Mouse (Mus musculus) T-cell, adult 2 months (primary cell): ENCODE measurements around the gene Ctcfl.

ENCODE experiments used
- DNase-seq: peaks from one replicate; pipeline ENCODE4 v3.0.0; 2022; ENCODE audit warnings: low spot score

The Ctcfl gene

DNA sequence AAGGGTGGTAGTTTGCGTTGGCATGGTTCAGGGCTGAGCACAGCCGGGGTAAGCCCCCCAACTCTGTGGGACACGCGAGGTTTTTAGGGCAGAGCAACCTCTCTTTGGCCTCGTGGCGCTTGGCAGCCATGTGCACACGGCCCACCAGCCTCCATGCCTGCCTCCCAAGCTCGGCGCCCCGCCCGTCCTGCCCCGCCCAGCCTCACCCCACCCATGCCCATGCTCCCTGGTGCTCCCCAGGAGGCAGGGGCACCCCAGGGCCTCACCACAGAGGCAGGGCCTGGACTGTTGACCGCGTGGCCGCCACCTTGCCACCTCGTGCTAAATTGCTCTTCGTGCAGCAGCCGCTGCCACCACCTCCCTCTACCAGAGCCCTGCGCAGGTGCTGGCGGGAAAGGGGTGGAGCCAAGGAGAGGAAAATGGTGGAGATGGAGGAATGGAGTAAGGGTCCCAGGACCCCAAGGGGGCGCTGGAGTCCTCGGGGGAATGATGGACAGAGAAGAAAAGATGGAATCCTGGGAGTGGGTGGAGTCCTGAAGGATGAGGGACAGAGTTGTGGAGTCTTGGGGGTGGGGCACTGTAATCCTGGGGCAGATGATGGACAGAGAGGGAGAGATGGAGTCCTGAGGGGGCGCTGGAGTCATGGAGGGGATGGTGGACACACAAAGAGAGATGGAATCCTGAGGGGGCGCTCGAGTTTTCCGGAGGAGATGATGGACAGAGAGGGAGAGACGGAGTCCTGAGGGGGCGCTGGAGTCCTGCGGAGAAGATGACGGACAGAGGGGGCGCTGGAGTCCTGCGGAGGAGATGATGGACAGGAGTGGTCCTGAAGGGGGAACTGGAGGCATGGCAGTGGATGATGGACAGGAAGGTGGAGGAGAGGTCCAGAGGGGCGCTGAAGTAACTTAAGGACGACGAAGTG, at the start of gene Ctcfl:
TSS of gene Ctcfl (minus strand) at position 503 of the 922 bp plus-strand sequence.
- DNase-seq: no peak

DNA sequence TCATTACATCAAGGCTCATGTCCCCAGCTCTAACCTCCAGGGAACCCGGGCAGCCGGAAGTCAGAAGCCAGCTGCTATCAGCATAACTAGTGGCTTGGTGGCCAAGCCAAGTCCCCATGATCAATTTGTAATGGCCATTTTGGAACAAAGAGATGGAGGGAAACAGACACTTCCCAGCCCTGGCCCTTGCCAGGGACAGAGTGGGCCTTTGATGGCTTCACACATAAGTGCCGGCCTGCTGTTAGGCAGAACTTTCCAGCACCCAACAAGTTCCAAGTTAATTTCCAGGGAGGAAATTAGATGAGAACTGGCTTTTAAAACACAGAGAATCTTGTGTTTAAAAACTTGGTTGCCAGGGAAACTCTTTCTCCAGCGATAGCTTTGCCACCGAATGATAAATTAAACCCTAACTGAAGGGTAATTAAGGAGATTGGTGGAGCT, 49.1 kb upstream of the Ctcfl start:
- DNase-seq: no peak

DNA sequence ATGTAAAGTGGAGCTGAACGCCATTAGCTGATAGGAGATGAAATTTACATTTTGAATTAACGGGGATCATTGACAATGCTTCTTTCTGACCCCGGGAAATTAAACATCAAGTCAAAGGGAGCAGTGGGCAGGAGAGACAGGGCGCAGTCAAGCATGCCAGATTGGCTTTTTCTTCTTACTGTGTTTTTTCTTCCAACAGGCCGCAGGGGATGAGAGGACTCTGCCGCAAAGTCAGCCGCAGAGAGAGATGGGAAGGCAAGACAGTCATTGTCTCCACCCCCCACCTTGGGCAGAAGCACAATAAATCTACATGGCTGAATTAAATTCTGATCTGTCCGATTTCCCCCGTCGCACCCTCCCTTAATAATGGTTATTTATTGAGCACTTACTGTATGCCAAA, 46.0 kb upstream of the Ctcfl start:
- no peak for DNase-seq

DNA sequence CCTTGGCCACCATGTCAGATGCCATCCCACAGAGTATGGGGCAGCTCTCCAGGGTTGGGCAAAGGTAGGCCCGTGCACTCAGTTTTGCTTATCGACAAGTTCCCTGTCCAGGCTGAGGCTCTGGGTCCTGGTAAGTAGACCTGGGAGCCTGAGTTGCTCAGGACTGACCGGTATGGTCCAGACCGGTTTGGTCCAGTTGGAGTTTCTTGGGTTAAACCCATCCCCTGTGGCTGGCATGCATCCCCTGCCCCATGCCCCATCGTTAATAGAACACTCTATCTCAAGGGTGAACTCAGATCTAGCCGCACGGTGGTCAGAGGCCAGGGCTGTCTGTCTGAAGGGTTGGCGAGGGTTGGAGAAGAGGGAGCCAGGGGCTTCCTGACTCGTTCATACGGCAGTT, 45.6 kb upstream of the Ctcfl start:
- DNase-seq: no peak

DNA sequence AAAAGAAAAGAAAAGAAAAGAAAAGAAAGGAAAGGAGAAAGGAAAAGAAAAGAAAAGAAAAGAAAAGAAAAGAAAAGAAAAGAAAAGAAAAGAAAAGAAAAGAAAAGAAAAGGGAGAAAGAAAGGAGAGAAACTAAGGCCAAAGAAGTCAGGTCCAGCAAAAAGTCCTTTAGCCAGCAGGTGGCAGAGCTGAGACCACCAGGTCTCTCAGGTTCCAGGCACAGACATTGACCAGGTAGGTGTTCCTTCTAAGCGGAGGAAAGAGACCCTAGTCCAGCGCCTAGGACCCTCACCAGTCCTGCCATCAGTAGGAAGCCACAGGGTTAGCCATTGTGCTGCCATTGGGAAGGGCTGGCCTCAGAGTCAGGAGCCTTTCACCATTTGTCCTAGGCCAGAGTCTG, 45.0 kb upstream of the Ctcfl start:
- no peak for DNase-seq

DNA sequence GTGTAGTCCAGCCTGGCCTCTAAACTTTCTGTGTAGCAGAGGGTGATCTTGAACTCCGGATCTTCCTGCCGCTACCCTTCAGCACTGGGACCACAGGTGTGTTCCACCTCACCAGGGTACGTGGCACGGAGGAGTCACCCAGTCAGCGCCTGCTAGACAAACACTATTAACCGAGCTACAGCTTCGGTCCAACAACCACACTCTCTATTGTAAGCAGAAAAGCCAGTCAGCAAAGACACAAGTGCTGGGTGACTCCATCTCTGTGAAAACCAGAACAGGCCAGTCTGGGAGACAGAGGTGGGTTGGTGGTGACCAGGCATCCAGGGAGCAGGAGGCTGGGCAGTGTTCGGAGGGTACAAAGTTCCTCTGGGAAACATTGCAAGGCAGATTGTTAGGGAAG, 44.1 kb upstream of the Ctcfl start:
- DNase-seq: no peak

DNA sequence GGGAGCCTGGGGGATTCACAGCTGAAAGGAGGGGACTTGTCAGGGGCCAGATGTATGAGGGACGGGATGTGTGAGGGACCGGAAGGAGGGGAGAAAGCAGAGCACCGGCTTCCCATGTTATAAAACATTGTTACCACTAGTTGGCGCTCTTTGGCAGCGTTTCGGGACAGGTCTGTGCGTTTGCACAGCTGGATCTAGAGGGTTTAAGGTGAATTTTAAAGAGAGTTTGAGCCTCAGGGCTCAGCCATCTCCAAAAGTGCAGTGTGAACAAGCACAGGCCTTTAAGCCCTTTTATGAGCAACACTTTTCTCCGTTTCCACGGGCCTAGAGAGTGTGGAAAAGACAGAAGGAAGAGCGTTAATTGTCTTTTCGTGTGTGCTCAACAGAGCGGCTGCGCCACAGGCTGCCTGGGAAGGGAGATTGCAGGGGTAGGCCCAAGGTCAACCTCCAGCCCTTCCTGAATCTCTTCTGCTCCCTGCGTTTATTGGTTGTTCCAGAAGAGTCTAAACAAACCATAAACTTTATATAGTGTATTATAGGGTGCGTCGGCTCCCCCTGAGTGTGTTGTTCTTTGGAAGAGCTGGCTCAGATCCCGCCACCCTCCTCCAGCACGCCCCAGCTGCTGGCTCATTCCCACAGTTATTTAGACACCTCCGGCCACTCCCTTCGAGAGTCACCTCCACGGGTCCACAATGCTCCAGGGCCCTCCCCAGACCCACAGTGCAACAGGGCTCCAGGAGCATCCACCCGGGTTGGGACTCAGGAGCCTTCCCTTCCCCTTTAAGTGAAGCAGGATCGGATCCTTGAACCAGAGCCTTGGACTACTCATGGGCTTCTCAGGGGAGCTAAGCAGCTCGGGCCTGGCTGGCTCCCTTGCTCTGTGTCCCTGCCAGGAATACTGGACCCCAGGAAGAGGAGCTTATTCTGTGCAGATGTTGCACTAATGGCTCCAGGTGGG, 40.3 kb upstream of the Ctcfl start:
- peak; percentile 59 for DNase-seq

DNA sequence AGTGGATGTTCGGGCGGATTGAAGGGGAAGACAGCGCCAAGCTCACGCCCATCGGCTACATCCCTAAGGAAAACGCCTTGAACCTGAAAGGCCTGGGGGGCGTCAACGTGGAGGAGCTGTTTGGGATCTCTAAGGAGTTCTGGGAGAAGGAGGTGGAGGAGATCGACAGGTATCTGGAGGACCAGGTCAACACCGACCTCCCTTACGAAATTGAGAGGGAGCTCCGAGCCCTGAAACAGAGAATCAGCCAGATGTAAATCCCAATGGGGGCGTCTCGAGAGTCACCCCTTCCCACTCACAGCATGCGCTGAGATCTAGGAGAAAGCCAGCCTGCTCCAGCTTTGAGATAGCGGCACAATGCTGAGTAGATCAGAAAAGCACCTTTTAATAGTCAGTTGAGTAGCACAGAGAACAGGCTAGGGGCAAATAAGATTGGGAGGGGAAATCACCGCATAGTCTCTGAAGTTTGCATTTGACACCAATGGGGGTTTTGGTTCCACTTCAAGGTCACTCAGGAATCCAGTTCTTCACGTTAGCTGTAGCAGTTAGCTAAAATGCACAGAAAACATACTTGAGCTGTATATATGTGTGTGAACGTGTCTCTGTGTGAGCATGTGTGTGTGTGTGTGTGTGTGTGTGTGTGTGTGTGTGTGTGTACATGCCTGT, 39.2 kb upstream of the Ctcfl start:
- DNase-seq: no peak

DNA sequence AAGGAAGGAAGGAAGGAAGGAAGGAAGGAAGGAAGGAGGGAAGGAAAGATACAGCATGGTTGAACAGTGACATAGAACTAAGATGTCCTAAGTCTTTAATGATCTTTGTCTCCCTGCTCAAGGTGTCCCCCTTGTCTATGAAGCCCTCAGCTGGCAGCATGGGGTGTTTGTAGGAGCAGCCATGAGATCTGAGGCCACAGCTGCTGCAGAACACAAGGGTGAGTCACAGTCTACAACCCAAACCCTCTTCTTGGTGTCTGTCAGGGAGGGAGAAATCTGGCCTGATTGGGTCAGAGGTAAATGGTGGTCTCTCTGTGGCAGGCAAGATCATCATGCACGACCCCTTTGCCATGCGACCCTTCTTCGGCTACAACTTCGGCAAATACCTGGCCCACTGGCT, 38.5 kb upstream of the Ctcfl start:
- no peak for DNase-seq

DNA sequence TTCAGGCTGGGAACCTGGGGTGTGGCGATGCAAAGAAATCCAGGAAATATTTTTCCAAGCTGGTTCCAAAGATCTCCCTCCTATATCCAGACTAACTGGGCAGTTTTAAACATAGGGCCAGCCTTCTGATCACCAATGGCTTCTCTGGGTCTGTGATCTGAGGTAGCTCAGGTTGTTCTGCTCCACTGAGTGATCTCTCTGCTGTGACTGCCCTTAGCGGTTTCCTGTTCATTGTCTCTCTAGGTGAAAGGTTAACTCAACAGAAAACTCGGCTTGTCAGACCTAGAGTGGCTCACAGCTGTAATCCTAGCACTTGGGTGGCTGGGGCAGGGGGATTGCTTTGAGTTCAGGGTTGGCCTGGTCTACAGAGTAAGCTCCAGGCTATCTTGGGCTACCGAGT, 38.1 kb upstream of the Ctcfl start:
- no peak for DNase-seq

DNA sequence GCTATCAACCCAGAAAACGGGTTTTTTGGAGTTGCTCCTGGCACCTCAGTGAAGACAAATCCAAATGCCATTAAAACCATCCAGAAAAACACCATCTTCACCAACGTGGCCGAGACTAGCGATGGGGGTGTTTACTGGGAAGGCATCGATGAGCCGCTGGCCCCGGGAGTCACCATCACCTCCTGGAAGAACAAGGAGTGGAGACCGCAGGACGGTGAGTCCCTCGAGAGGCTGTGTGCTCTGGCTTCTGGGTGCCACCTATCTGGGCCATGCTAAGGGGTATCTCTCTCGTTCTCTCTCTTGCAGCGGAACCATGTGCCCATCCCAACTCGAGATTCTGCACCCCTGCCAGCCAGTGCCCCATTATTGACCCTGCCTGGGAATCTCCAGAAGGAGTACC, 37.6 kb upstream of the Ctcfl start:
- no peak for DNase-seq

DNA sequence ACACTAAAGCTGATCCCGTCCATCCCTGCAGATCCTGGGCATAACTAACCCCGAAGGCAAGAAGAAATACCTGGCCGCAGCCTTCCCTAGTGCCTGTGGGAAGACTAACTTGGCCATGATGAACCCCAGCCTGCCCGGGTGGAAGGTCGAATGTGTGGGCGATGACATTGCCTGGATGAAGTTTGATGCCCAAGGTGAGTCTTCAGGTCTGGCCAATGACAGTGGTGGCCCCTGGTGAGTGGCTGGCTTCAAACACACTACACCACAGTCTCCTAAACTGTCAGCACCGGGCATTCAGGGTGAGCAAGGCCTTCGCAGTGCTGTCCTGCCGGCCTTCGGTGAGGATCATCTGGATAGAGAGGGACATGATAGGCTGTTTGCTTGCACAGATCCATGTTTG, 36.6 kb upstream of the Ctcfl start:
- no peak for DNase-seq

DNA sequence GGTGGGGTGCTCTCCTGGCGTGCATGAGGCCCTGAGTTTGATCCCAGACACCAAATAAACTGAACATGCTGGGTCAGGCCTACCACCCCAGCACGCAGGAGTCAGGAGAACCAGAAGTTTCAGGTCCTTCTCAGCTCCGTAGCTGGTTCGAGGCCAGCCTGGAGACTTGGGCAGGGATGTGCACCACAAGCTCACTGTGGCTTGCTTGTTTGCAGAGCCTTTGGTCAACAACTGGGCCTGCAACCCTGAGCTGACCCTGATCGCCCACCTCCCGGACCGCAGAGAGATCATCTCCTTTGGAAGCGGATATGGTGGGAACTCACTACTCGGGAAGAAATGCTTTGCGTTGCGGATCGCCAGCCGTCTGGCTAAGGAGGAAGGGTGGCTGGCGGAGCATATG, 35.6 kb upstream of the Ctcfl start:
- DNase-seq: no peak

DNA sequence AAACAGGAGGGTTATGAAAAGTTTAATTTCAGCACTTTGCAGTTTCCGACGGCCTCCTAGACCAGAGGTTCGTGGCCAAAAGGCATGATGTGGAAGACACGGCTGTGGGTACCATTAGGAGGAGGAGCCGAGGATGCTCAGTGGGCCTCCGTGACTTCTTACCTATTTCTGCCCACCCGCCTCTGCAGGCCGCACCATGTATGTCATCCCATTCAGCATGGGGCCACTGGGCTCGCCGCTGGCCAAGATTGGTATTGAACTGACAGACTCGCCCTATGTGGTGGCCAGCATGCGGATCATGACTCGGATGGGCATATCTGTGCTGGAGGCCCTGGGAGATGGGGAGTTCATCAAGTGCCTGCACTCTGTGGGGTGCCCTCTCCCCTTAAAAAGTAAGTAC, 35.2 kb upstream of the Ctcfl start:
- no peak for DNase-seq

DNA sequence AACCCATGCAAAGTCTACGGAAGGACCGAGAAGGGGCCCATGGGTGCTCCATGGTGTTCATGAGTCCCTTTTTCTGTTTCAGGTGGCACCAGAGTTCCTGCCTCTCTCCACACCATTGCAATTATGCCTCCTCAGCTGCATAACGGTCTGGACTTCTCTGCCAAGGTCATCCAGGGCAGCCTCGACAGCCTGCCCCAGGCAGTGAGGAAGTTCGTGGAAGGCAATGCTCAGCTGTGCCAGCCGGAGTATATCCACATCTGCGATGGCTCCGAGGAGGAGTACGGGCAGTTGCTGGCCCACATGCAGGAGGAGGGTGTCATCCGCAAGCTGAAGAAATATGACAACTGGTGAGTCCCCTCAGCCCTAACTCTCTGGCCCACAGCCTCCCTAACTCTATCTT, 33.9 kb upstream of the Ctcfl start:
- no peak for DNase-seq

DNA sequence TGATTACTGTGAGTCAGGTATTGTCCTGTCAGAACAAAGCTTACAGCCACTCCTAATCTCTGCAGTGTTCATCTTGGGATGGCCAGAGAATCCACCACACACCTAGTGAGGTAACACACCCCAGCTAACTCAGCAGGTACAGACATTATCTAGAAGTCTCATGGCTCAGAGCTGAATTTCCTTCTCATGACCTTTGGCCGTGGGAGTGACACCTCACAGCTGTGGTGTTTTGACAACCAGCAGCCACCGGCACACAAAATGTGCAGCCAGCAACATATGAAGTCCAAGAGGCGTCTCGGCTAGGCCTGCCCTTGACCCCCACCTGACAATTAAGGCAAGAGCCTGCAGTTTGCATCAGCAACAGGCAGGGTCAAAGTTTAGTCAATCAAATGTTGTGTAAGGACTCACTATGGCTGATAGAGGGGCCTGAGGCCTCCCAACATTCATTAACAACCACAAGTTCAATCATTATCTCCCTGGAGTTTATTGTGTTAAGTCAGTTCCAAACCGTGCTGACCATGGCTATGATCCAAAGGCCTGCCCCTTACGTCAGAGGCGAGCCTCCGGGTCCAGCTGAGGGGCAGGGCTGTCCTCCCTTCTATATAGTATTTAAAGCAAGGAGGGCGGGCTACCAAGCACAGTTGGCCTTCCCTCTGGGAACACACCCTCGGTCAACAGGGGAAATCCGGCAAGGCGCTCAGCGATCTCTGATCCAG, 33.3 kb upstream of the Ctcfl start, which contains the start of gene Pck1:
TSS of gene Pck1 (plus strand) at position 613 of the 716 bp plus-strand sequence.
- DNase-seq: no peak

DNA sequence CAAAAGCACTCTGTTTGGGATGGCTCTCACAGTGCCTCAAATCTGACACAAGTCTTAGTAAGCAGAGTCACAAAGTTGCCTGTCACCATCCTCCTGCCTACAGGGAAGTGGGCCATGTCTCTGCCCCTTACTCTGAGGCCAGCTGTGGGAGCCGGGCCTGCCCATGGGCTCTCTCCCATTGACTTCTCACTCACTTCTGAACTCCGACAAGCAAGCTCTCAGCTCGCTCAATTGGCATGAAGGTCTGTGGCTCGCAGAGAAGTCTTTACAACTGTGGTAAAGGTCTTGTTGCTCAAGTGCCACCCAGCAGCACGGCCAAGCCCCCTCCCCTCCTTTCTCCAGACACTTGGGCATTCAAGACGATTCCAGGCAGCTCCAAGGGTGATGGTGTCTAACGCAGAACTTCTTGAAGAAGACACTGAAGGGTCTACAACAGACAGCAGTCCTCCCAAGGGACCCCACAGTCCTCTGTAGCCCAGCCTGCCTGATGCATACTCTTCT, 32.5 kb upstream of the Ctcfl start:
- no peak for DNase-seq

DNA sequence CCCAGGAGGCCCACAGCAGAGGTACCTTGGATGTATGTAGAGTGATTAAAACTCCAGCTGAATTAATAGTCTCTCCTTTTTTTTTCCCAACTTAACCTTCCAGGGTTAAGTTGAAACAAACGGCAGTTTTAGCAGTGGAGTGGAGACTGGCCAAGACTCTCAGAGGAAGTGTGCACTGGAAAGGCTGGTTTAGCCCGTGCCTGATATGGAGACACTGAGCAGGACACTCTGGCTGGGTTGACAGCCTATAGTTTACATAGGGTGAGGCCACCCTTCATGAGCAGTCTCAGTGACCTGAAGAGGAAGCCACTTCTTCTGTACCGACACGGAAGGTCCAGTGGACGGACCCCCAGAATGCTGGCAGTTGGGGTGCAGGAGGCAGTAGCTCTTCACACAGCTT, 32.0 kb upstream of the Ctcfl start:
- DNase-seq: no peak

DNA sequence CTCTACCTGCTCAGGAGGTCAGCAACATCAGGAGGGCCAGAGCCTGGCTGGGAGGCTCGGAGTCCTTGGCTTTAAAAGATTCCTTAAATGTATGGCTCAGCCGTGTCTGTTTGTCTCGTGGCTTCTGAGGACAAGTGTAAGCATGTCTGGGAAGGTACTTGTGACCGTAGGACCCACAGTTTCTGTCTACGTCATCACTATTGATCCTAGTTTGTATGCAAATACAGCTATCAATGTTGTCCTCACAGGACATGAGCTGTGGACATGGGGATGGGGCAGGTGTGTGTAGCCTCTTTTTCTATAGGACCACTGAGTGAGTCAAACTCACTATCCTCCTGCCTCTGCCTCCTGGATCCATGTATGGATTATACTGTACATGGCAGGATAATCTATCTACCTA, 28.7 kb upstream of the Ctcfl start:
- DNase-seq: no peak

DNA sequence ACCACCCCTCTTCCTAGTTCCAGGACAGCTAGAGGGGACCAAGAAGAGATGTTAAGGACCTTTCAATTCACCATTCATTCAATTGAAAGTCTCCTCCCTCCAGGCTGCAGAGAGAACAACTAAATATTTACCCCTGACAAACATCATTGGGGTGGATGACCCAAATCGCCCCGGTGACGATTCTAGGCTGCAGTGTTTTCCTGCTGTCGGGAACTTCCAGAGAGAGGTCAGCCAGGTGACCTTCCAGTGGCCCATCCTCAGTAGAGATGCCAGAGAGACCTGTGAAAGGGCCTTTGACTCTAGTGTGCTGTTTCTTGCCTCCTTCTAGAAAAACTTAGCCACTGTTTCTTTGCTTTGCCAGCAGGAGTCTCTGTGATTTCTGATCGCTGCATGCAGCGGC, 27.4 kb upstream of the Ctcfl start:
- no peak for DNase-seq

DNA sequence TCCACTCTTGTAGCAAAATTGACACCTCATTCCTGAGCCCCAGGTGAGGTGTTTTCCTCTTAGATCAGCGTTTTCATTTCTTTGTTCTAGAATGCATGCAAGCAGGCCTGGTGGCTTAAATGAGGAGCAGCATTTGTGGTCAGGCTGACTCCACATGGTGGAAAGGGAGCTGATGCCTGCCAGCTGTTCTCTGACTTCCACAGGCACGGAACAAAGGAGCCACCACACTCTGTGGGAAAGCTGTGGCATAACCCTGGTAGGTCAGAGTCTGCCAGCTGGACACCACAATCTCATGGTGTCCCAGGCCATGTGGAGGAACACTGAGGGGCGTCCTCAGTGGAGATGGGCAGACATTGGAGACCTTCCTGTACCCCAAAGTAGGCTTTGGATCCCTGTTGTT, 26.5 kb upstream of the Ctcfl start:
- no peak for DNase-seq
